Mouse (Mus musculus) bone marrow macrophage, adult 2 months (primary cell): ENCODE data around the gene Dpm1. TPM values are rescaled to one million over a fixed set of nuclear protein-coding genes. Genes with fewer than 3 reads are reported as not detected.

Source experiments
- H3K27ac ChIP-seq: 2 replicates; pipeline ENCODE4 v1.5.1; 2012; ENCODE audit warnings: low read depth, low read length; ENCODE audit not compliant: insufficient read depth
- H3K4me1 ChIP-seq: 2 replicates; pipeline ENCODE4 v1.6.1; 2012; ENCODE audit warnings: low read length; ENCODE audit not compliant: control insufficient read depth, insufficient read depth
- H3K4me3 ChIP-seq: 2 replicates; pipeline ENCODE4 v1.5.1; 2012; ENCODE audit warnings: mild to moderate bottlenecking, low read length, moderate library complexity; ENCODE audit not compliant: insufficient read depth
- CTCF ChIP-seq: IDR thresholded peaks from 2 replicates; pipeline ENCODE4 v1.5.1; 2012; ENCODE audit warnings: low read depth, mild to moderate bottlenecking, low read length, moderate library complexity
- POLR2A ChIP-seq: IDR thresholded peaks from 2 replicates; pipeline ENCODE4 v1.6.1; 2012; ENCODE audit warnings: mild to moderate bottlenecking, low read depth, low read length, borderline replicate concordance
- polyA plus RNA-seq: library from polyadenylated mRNA; stranded (reverse); fragments of >200 nt; gene quantifications from 2 replicates; pipeline ENCODE4 v1.2.4, GENCODE M21; 2012; ENCODE audit not compliant: missing spikeins, insufficient read depth, insufficient read length

Gene Dpm1
- polyA plus RNA-seq, 1 experiment = 94.1 TPM

DNA sequence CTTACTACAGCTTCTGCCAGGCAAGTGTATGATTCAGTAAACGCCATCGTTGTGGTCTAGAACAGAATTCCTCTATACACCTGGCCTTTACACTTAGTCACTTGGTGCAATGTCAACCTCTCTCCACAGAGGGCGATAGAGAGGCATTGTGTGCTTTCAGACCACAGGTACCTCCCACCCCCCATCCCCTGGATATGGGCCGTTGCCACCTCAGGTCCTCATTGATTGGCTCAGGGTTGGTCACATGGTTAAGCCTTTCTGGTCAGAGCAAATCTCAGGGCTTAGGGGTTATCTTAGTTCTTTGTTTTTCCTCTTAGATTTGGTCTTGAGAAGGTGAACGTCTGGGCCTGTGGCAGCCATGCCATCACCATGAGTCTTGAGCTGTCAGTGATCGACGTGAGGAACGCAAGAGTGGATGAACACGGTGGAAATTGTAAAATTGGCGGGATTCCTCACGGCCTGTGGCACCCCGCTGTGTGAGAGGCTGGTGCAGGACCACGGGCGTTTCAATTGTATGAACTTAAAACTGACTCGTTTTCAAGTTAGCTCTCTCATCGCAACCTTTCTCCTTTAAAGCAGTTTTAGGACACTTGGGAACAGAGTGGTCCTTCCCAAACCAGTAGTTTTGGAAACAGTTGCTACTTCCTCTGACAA is 22.4 kb upstream of the Dpm1 start:
- TF ChIP-seq POLR2A = no peak
- no peak for TF ChIP-seq CTCF

DNA sequence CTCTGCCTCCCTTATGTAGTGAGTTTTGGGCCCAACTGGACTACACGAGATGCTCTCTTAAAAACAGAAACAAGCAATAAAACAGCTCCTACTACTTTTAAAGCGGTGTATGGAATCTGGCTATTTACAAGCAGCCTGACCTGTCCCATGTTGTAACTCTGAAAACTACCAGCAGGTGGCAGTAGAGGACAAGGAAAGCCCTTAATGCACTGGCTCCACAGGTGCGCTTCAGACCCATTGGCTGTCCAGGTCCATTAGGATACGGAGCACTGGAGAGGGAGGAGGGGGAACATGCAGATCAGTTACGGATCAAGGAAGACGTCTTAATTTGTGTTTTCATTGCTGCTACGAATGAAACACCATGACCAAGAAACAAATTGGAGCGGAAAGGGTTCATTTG is 19.9 kb upstream of the Dpm1 start:
- Histone ChIP-seq H3K4me1 (no peaks in the 10 kb centered on the region), H3K4me3 (no peak overlapping the region), H3K27ac (no peak overlapping the region)
- TF ChIP-seq POLR2A = no peak
- TF ChIP-seq CTCF = peak; percentile 89

More for the DNA sequence above, 22.4 kb upstream of the Dpm1 start:
- Histone ChIP-seq H3K4me1 (no peaks in the 10 kb centered on the region), H3K4me3 (no peak overlapping the region), H3K27ac (no peak overlapping the region)

DNA sequence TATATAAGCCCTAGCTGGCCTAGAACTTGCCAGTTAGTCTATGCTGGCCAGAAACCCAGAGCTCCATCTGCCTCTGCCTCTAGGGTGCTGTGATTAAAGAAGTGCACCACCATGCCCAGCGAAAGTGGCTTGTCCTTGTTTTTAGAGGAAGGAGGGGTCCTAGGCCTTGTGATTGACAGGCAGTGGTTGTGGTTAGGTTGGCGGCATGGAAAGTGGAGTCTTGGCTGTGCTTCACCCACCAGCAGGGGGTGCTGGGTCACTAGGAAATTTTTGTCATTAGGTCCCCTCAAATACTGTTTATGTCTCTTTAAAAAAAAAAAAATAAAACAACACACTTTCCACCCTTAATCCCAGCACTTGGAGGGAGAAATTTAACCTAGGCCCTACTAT is 18.5 kb upstream of the Dpm1 start:
- Histone ChIP-seq H3K4me3 (no peak overlapping the region), H3K27ac (no peak overlapping the region), H3K4me1 (no peaks in the 10 kb centered on the region)
- TF ChIP-seq CTCF (no peak), POLR2A (no peak)

DNA sequence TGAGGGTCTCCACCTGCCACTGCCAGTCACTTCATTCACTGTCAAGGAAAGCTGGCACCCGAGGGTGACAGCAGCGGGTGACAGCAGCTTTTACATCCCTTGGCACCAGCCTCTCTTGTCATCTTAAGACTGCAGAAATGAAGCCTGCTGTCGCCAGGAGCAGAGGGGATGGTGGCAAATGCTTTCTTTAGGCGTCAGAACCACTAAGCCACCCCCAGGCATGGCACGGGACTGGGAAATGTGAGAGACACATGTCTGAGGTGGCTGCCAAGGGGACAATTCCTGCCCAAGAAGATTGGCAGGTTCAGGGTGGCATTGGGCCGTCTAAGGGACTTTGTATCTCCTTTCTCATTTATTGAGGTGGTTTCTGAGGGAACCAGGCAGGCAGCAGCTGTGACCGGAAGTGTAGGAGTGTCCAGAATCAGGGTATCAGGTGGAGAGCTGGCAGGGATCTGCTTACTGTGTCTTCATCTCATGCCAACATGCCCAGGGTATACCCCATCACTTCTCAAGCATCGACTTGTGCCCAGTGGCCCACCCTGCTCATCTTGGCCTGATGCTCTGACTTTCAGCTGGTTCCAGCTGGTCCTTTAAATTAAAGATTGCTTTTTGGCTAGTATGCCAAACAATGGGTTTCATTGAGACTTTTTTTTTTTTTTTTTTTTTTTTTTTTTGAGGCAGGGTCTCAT is 17.9 kb upstream of the Dpm1 start:
- Histone ChIP-seq H3K27ac (no peak overlapping the region), H3K4me3 (no peak overlapping the region)
- TF ChIP-seq POLR2A (no peak), CTCF (no peak)

DNA sequence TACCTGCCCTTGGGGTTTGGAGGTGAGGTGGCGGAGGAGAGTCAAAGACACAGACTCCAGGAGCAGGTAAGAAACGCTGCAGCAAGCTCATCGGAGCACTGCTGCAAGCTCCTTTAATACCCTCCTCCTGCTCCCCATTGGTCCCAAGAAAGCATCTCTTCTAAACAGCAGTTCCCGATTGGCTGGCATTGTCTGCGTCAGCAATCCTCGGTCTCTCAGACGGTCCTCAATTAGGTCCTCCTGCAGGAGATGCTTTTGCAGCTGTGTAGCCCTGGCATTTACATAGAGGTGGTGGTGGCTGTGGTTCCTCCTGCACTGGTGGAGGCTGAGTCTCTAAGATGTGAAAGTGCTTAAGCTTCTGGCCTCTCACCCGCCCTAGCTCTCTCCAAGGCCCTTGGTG is 15.2 kb upstream of the Dpm1 start:
- Histone ChIP-seq H3K4me3 (no peak overlapping the region), H3K4me1 (no peaks in the 10 kb centered on the region), H3K27ac (no peak overlapping the region)
- TF ChIP-seq POLR2A (no peak), CTCF (no peak)

More for the DNA sequence above, 17.9 kb upstream of the Dpm1 start:
- no peaks in the 10 kb centered on the region for H3K4me1 ChIP-seq

DNA sequence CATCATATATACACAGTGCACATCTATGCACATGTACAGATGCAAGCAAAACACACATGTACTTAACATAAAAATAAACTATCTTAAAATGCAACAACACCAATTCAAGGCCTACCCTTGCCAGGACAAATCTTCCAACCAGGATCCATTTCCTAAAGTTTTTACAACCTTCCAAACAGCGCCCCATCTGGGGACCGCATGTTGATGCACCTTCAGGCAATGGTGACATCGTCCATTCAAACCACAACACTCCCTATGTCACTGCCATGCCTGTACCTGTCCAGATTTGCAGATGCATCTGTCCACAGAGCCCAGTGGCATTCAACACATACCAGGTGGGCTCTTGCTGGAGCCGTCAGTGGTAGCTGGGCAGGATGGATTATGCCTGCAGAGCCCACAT is 12.9 kb upstream of the Dpm1 start:
- TF ChIP-seq POLR2A (no peak), CTCF (no peak)
- no peak overlapping the region for H3K27ac ChIP-seq
- no peaks in the 10 kb centered on the region for H3K4me1 ChIP-seq
- no peak overlapping the region for H3K4me3 ChIP-seq

- Histone ChIP-seq H3K27ac (no peak overlapping the region), H3K4me1 (no peaks in the 10 kb centered on the region), H3K4me3 (no peak overlapping the region)
- TF ChIP-seq POLR2A (no peak), CTCF (no peak)
These were observed 12.4 kb upstream of the Dpm1 start for GRCm38 (mm10) chr2:168242841-168243240.

DNA sequence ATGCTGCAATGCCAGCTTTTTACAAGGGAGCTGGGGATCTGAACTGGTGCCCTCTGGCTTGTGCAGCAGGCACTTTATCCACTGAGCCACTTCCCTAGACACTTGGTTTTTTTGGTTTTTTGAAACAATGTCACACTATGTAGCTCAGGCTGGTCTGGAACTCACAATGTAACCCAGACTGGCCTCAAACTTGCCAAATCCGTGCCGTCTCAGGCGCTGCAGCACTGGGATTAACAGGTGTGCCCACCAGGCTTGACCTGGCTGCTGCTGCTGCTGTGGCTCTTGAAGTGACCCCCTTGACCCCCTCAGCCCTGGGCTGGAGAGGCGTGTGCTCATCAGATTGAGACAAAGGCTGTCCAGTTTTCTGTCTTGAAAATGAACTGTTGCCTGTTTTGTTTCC is 7.9 kb upstream of the Dpm1 start:
- TF ChIP-seq CTCF = no peak
- TF ChIP-seq POLR2A = no peak
- Histone ChIP-seq H3K4me1 (no peaks in the 10 kb centered on the region), H3K4me3 (no peak overlapping the region), H3K27ac (no peak overlapping the region)

DNA sequence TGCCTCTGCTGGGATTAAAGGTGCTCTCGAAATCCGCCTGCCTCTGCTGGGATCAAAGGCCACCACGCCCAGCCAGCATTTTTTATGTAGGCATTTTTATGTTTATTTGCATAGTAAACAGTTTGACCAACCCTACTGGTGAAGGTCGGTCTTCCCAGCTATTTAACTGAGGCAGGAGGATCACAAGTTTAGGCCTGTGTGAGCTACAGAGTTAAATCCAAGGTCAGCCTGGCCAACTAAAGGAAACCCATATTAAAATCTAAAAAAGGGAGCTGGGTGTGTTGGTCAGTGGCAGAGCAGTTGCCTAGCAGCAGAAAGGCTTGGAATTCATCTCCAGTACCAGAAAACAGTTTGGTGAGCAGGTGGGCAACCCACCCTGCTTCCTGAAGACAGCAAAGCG is 2.9 kb upstream of the Dpm1 start:
- TF ChIP-seq POLR2A = no peak
- no peak for TF ChIP-seq CTCF

DNA sequence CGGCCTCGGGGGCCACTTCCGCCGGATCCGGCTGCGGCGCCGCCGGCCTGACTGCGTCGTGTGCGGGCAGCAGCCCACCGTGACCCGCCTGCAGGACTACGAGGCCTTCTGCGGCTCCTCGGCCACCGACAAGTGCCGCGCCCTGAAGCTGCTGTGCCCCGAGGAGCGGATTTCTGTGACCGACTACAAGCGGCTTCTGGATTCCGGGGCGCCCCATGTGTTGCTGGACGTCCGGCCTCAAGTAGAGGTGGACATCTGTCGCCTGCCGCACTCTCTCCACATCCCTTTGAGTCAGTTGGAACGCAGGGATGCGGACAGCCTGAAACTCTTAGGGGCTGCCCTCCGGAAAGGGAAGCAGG is 1.1 kb upstream of the Dpm1 start:
- Histone ChIP-seq H3K4me1 (peaks cover 18% of the 10 kb centered on the region), H3K4me3 (peak overlapping the region; percentile 80), H3K27ac (no peak overlapping the region)
- TF ChIP-seq POLR2A (no peak), CTCF (no peak)

More for the DNA sequence above, 2.9 kb upstream of the Dpm1 start:
- no peak overlapping the region for H3K4me3 ChIP-seq
- H3K27ac ChIP-seq = no peak overlapping the region
- peaks cover 10% of the 10 kb centered on the region for H3K4me1 ChIP-seq
